Mouse (Mus musculus) forelimb bud, embryonic 11.5 days (tissue): ENCODE data around the gene Prkch.
A peak's percentile ranks its signal among the peaks of the same experiment; 100 is the strongest.

ENCODE experiments used
- DNase-seq: peaks from one replicate; pipeline ENCODE4 v3.0.0-alpha.2; 2012; ENCODE audit warnings: low read depth, low spot score

Prkch gene

GRCm38 (mm10) chr12:73714589-73714988 is 130.0 kb downstream of the Prkch start:
- no peak for DNase-seq

- DNase-seq = no peak
Measured at GRCm38 (mm10) chr12:73715331-73715730, 130.7 kb downstream of the Prkch start.

GRCm38 (mm10) chr12:73715954-73716731 is 131.5 kb downstream of the Prkch start:
- DNase-seq = no peak

- DNase-seq = no peak
Measured at GRCm38 (mm10) chr12:73718036-73718435, 133.4 kb downstream of the Prkch start.

GRCm38 (mm10) chr12:73719816-73720215 is 135.2 kb downstream of the Prkch start:
- no peak for DNase-seq

GRCm38 (mm10) chr12:73720466-73720865 is 135.9 kb downstream of the Prkch start:
- DNase-seq = no peak

- no peak for DNase-seq
Measured at GRCm38 (mm10) chr12:73722060-73722459, 137.5 kb downstream of the Prkch start.

GRCm38 (mm10) chr12:73723067-73723466 is 138.5 kb downstream of the Prkch start:
- no peak for DNase-seq

GRCm38 (mm10) chr12:73723887-73724286 is 139.3 kb downstream of the Prkch start:
- DNase-seq = no peak

GRCm38 (mm10) chr12:73725825-73726604 is 141.4 kb downstream of the Prkch start:
- DNase-seq = no peak

GRCm38 (mm10) chr12:73727046-73727445 is 142.4 kb downstream of the Prkch start:
- no peak for DNase-seq

GRCm38 (mm10) chr12:73730603-73731002 is 146.0 kb downstream of the Prkch start:
- DNase-seq = peak; percentile 46

- no peak for DNase-seq
Measured at GRCm38 (mm10) chr12:73731093-73731492, 146.5 kb downstream of the Prkch start.

- no peak for DNase-seq
Measured at GRCm38 (mm10) chr12:73731848-73732540, 147.4 kb downstream of the Prkch start.

GRCm38 (mm10) chr12:73732862-73733261 is 148.3 kb downstream of the Prkch start:
- DNase-seq = no peak

- DNase-seq = no peak
Measured at GRCm38 (mm10) chr12:73736931-73737330, 152.3 kb downstream of the Prkch start.

GRCm38 (mm10) chr12:73739611-73740219 is 155.1 kb downstream of the Prkch start:
- no peak for DNase-seq

GRCm38 (mm10) chr12:73742577-73742976 is 158.0 kb downstream of the Prkch start:
- DNase-seq = no peak

GRCm38 (mm10) chr12:73743087-73743486 is 158.5 kb downstream of the Prkch start:
- DNase-seq = no peak

GRCm38 (mm10) chr12:73746072-73746471 is 161.5 kb downstream of the Prkch start:
- no peak for DNase-seq

- no peak for DNase-seq
Measured at GRCm38 (mm10) chr12:73748373-73748772, 163.8 kb downstream of the Prkch start.
